Mouse (Mus musculus) kidney, adult 9 months (tissue): ENCODE data around the gene Mrpl42.

Experiments
- DNase-seq: peaks from one replicate; pipeline ENCODE4 v3.0.0; 2022

Gene Mrpl42

GRCm38 (mm10) chr10:95514656-95515292, 13.0 kb upstream of the Mrpl42 start, which contains the start of gene Ube2n:
TSS of gene Ube2n (plus strand) at chr10:95515145.
- DNase-seq, result peak; percentile 98

GRCm38 (mm10) chr10:95513768-95514556, 12.2 kb upstream of the Mrpl42 start:
- peak; percentile 29 for DNase-seq

DNA sequence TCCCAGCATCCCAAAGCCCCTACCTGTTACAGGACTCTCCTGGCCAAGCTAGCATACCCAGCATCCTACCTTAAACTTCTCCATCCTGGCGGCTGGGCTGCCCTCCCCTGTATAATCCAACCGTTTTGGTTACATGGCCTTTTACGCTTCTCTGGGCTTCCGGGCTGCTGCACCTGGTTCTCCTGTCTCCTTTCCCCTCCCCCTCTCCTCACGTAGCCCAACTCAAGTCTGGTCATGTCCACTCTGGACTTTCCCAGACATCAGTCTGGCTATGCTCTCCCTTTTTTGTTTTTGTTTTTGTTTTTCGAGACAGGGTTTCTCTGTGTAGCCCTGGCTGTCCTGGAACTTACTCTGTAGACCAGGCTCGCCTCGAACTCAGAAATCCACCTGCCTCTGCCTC, 10.9 kb upstream of the Mrpl42 start:
- no peak for DNase-seq

- DNase-seq, result no peak
These were observed 7.5 kb upstream of the Mrpl42 start for GRCm38 (mm10) chr10:95509263-95509662.

- no peak for DNase-seq
These were observed 7.1 kb upstream of the Mrpl42 start for GRCm38 (mm10) chr10:95508793-95509192.

GRCm38 (mm10) chr10:95508126-95508525, 6.4 kb upstream of the Mrpl42 start:
- DNase-seq, result no peak

DNA sequence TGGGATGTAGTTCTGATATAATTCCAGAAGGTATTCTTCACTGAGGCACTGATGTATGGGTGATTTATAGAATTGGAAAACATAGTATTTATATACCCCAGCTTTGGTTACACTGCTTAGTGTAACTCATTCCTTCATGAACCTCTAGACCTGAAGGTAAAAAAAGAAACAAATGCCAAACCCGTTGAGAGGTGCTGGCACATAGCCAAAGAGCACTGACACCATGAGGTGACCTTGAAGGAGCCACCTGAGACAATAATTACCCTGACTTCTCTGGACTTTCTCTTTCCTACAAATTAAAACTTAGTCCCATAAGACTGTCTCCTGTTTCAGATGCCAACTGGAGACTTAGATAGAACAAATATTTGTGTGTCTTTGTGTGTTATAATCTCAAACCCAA, 2.6 kb upstream of the Mrpl42 start:
- DNase-seq, result peak; percentile 62

- no peak for DNase-seq
These were observed 1.9 kb upstream of the Mrpl42 start for GRCm38 (mm10) chr10:95503443-95504235.

DNA sequence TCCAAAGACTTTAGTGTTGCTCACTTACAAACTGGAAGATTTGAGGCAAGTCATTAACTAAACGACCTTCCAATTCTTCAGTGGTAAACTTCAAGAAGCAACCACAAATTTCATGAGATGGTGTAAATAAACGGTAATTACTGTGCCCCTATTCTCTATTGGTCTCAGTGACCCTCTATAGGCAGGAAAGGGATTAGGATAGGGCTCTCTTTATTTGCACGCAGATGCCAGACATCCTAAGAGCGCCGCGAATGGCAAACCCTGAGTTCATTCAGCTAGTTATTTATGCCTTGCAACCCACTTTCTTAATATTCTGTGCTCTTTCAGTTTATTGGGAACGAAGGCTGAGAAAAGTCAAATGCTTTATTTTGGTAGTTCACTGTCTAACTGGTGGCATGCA, 707 bp downstream of the Mrpl42 start:
- DNase-seq, result no peak

GRCm38 (mm10) chr10:95494268-95494667, 7.5 kb downstream of the Mrpl42 start:
- DNase-seq, result no peak

- peak; percentile 54 for DNase-seq
These were observed 12.1 kb downstream of the Mrpl42 start for GRCm38 (mm10) chr10:95489653-95490052.

GRCm38 (mm10) chr10:95477516-95477915, 24.2 kb downstream of the Mrpl42 start:
- no peak for DNase-seq

DNA sequence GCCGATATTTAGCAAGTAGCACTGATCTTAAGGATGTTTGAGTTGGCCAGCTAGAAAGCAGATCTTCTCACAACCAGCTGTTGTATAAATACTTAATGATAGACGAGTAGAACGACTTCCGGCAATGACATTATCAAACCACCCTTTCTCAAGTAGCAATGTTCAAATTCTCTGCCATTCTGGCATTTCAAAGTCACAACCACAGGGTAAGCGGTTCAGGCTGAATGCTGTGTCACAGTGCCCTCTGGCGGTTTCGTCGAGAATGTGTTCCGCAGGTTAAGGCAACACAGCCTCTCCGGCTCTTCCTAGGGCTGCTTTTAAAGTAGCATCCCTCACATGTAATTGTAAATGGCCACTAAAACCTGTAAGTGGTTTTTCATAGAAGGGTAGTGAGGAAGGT, 25.8 kb downstream of the Mrpl42 start:
- DNase-seq, result peak; percentile 79

DNA sequence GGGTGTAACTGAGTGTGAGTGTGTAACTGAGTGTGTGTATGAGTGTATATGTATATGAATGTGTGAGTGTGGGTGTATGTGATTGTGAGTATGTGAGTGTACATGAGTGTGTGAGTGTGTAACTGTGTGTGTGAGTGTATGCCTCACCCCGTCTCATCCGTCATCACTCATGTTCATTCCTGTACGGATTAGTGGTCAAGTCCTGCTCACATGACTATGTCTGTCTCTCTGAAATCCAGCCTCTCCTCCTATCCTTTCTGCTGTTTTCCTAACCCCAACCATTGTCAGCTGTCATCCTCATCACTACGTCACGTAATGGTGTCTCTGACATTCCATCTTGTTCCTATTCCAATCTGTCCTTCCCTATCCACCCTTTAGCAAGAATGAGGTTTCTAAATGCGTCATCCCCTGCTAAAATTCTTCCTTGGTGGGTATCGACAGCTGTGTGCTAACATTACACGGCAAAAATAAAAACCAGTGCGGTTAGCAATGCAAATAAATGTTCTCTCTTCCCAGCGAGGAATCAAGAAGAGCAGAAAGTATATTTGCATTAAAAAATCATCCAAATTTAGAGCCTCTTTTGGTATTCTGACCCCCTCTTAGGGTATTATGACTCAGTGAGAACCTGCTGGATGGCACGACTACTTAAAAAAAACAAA, 29.7 kb downstream of the Mrpl42 start:
- no peak for DNase-seq

DNA sequence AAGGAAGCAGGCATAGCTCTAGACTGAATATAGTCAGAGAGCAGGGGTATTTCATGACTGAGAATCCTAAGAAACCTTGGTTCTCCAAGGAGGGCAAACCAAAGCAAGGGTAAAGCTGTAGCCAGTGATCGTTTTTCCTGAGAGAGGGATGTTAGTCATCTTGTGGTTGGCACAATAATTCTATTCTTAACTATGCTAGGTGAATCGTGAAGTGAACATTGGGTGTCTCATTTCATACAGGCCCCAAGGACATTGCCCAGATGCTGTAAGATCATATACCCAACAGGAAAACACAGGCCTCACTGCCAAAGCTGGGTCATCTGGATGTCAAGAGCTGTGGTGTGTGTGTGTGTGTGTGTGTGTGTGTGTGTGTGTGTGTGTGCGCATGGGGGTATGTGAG, 30.6 kb downstream of the Mrpl42 start:
- DNase-seq, result no peak

DNA sequence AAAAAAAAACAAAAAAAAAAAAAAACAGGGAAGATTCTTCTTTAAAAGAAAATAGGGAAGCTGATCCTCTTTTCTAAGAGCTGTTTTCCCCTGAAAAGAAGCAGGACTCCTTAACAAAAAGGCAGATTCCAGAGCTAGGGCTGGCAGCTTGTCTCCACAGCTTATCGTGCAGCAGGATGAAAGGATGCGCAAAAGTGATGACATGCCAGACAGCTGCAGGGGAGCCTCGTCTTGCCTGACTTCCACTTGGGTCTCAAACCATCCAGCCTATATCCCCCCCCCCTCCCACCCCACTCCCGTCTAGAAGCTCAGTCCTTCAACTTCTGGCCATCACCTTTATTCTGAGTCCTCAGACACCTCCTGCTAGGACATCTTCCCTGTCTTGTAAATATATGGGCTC, 32.8 kb downstream of the Mrpl42 start:
- no peak for DNase-seq

GRCm38 (mm10) chr10:95465485-95465896, 36.2 kb downstream of the Mrpl42 start:
- no peak for DNase-seq

- no peak for DNase-seq
These were observed 37.2 kb downstream of the Mrpl42 start for GRCm38 (mm10) chr10:95464527-95464926.

DNA sequence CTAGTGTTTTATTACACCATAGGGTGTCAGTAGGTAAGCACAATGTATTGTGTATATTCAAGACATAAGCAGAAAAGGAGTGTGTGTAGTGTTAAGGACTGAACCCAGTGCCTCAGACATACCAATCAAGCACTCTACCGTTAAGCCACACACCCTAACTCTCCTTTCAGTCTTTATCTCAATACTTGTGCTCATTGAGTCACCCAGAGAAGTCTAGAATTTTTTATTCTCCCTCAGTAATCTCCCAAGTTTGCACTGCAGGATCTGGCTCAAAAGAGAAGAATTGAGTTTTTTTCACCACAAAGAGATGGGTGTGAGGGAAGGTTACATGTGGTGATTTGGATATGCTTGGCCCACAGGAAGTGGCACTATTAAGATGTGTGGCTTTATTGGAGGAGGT, 39.5 kb downstream of the Mrpl42 start:
- no peak for DNase-seq

DNA sequence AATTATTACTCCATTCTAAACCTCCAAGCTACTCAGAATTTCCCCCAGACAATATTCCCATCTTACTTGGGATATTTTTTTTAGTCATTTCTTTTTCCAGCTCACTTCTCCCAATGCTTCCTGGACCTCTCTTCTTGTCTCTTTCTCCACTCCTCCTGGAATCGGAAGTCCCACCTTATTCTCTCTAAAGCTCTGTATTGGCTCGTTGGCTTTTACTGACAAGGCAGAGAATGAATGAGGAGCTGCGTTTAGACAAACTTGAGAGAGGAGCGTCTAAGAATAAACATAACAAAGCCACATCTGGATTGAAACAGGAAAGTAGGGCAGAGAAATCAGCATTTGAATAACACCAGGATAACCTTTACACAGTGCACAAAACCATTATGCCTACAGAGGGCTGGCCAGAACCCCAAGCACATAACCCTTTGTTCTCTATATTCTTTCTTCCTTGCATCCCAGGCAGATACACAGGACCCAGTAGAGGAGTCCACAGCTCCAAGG, 40.6 kb downstream of the Mrpl42 start:
- DNase-seq, result no peak

GRCm38 (mm10) chr10:95458050-95458806, 43.5 kb downstream of the Mrpl42 start:
- DNase-seq, result no peak
